Mouse (Mus musculus): ENCODE results near the gene Mreg.
"Not testable (repeated sequence)": the region's sequence is repeated elsewhere in the genome, so short reads cannot be mapped to it uniquely, and the experiment has no call there.

GRCm38 (mm10) chr1:72248226-72248737 is 36.2 kb upstream of the Mreg start:
- not testable (repeated sequence) for TF ChIP-seq CTCF, EP300 (IDR thresholded peaks at IDR 0.05; ENCODE audit: low read depth)
